Mouse (Mus musculus) lung, postnatal 0 days (tissue): ENCODE measurements around the gene Arhgef28. TPM values are rescaled to one million over a fixed set of nuclear protein-coding genes. Genes with fewer than 3 reads are reported as not detected.

ENCODE experiments used
- ATAC-seq: fragments of 200-750 bp; cut with Nextera tagmentation; 2 replicates; pipeline ENCODE4 v1.8.0; 2017; ENCODE audit warnings: moderate library complexity
- DNase-seq: peaks from one replicate; pipeline ENCODE4 v3.0.0-alpha.2; 2016; ENCODE audit warnings: low spot score
- H3K27ac ChIP-seq: fragments of 300-500 bp; sonication (generic); 2 replicates; pipeline ENCODE4 v1.5.1; 2014; ENCODE audit warnings: antibody characterized with exemption, mild to moderate bottlenecking, low read length, mixed read lengths
- H3K27me3 ChIP-seq: fragments of 300-500 bp; sonication (generic); replicated peaks from 2 replicates; pipeline ENCODE4 v1.6.1; 2014; ENCODE audit warnings: low read length, mixed read lengths; ENCODE audit not compliant: insufficient read depth
- H3K36me3 ChIP-seq: fragments of 300-500 bp; sonication (generic); 2 replicates; pipeline ENCODE4 v1.6.1; 2014; ENCODE audit warnings: low read length, mixed read lengths; ENCODE audit not compliant: insufficient read depth
- H3K4me1 ChIP-seq: fragments of 300-500 bp; sonication (generic); 2 replicates; pipeline ENCODE4 v1.6.1; 2014; ENCODE audit warnings: antibody characterized with exemption, low read depth, low read length, mixed read lengths; ENCODE audit not compliant: insufficient read depth
- H3K4me2 ChIP-seq: fragments of 300-500 bp; sonication (generic); replicated peaks from 2 replicates; pipeline ENCODE4 v1.6.1; 2014; ENCODE audit warnings: low read depth, mild to moderate bottlenecking, low read length, moderate library complexity, mixed read lengths
- H3K4me3 ChIP-seq: fragments of 300-500 bp; sonication (generic); 2 replicates; pipeline ENCODE4 v1.5.1; 2014; ENCODE audit warnings: low read depth, low read length
- H3K9ac ChIP-seq: fragments of 300-500 bp; sonication (generic); replicated peaks from 2 replicates; pipeline ENCODE4 v1.6.1; 2014; ENCODE audit warnings: low read depth, mild to moderate bottlenecking
- H3K9me3 ChIP-seq: fragments of 300-500 bp; sonication (generic); 2 replicates; pipeline ENCODE4 v1.6.1; 2016; ENCODE audit warnings: low read length, mixed read lengths
- CTCF ChIP-seq: IDR thresholded peaks from 2 replicates; pipeline ENCODE4 v1.5.1; 2016; ENCODE audit warnings: antibody characterized with exemption, mild to moderate bottlenecking
- EP300 ChIP-seq: IDR thresholded peaks from 2 replicates; pipeline ENCODE4 v1.6.1; 2016; ENCODE audit warnings: antibody characterized with exemption, mild to moderate bottlenecking, control low read depth
- WGBS: fragments of 180-500 bp; shearing (Covaris S2); extraction: QIAGEN DNeasy Blood & Tissue Kit; methylation state at CpG from one replicate; pipeline ENCODE4 v1.1.7; 2014; 5-methylcytosine and 5-hydroxymethylcytosine counted together
- polyA plus RNA-seq: library from polyadenylated mRNA; unstranded; fragments of >200 nt; fragmentation: Nextera tagmentation; extraction: Ambion mirVana; gene quantifications from 2 replicates; pipeline ENCODE4 v1.2.1, GENCODE M21; 2015

Gene Arhgef28
- polyA plus RNA-seq, 1 experiment from 2014 or later = 53.0 TPM

DNA sequence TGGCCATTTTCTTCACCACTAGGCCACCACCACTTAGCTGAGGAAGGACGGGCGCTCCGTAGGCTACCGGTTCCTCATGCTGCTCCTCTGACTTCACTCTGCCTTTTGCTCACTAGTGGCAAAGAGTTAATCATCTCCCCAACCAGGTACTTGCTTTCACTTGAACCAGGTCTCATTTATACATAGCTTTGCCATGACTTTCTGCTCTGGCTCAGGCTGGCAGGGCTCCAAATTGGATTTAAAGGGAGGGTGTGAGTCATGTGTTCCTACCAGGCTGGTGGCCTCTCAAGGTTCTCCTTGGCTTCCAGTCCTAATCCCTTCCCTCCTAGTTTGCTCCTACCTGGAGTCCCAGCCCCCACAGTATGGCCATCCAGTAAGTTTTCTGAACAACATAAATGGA lies 192.5 kb downstream of the Arhgef28 start:
- H3K27ac ChIP-seq = 0 out of 2 replicates have a peak overlapping the region, but pooled peaks have one; percentile 15
- no peaks in the 10 kb centered on the region for H3K27me3 ChIP-seq
- TF ChIP-seq EP300 (peak; percentile 75), CTCF (no peak)
- DNase-seq (peak; percentile 88), ATAC-seq (peak; percentile 66)
- no peak overlapping the region for H3K4me3 ChIP-seq
- WGBS = 60% methylated on average over 4 of the region's 4 CpGs
- no peak overlapping the region for H3K9ac ChIP-seq
- no peaks in the 10 kb centered on the region for H3K9me3 ChIP-seq
- H3K4me2 ChIP-seq = no peak overlapping the region
- H3K4me1 ChIP-seq = 0 out of 2 replicates have a peak, but pooled peaks cover 2% of the 10 kb centered on the region
- H3K36me3 ChIP-seq = no peaks in the 10 kb centered on the region

DNA sequence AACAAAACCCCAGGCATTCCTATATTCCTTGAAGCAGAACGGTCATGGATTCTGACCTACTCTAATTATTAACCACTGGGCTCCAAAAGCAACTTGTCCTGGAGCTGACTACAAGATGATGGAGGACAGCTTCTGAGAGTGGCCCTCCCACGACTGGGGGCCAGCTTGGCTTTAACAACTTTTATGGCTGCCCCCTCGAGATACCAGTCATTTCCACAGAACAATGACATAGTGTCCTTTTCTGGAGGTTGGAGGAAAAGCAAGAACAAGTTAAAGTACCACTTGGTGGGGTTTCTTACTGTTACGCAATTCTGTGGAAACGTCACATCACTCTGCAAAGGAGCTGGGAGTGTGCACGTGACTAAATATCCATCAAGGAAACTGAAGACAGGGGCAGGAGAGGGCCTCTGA lies 194.3 kb downstream of the Arhgef28 start:
- Histone ChIP-seq H3K27ac (peak overlapping the region; percentile 62), H3K27me3 (no peaks in the 10 kb centered on the region), H3K4me1 (0 out of 2 replicates have a peak, but pooled peaks cover 2% of the 10 kb centered on the region), H3K9ac (no peak overlapping the region), H3K4me3 (no peak overlapping the region), H3K36me3 (no peaks in the 10 kb centered on the region), H3K4me2 (no peak overlapping the region), H3K9me3 (no peaks in the 10 kb centered on the region)
- ATAC-seq (peak; percentile 43), DNase-seq (peak; percentile 90)
- TF ChIP-seq EP300 = peak; percentile 90
- TF ChIP-seq CTCF = no peak
- WGBS = 36% methylated on average over 6 of the region's 6 CpGs

DNA sequence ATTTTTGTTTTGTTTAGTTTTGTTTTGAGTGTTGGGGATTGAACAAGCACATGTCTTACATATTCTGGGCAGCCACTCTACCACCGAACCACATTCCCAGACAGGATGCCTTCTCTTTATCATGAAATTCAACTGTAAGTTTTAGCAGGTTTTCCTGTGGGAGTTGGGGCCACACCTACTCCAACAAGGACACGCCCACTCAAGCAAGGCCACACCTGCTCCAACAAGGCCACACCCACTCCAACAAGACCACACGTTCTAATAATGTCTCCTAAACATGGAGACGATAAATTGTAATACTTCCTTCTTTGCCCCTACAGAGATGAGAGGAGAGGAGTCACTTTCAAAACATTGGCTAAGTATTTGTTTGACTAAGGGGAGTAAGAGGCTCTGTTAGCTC lies 197.2 kb downstream of the Arhgef28 start:
- Histone ChIP-seq H3K4me3 (no peak overlapping the region), H3K27me3 (no peaks in the 10 kb centered on the region), H3K36me3 (no peaks in the 10 kb centered on the region), H3K27ac (peak overlapping the region; percentile 58; the same call in 1 of the 2 replicates), H3K4me2 (no peak overlapping the region), H3K4me1 (no peaks in the 10 kb centered on the region), H3K9me3 (no peaks in the 10 kb centered on the region), H3K9ac (no peak overlapping the region)
- 33% methylated on average over 4 of the region's 4 CpGs for WGBS
- peak; percentile 11; the same call in 1 of the 2 replicates for ATAC-seq
- TF ChIP-seq CTCF = no peak
- no peak for TF ChIP-seq EP300
- DNase-seq = no peak

DNA sequence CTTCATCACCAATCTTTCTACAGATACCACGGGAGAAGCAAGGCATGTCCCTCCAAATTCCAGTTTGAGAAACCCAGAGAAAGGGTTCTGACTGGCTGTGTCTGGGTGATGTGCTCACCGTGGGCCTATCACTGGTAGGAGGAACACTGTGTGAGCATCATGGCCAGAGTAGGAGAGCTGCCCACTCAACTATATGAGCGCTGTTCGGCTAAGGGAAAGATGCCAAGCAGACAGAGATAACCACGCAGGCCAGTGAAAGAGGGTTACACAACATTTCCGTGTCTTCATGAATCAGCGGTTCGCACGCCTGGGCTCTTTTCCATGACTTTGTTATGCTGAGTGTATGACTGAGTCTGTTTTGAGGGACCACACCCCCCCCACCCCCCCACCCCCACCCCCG lies 197.7 kb downstream of the Arhgef28 start:
- peak; percentile 55 for ATAC-seq
- WGBS = 56% methylated on average over 10 of the region's 10 CpGs
- Histone ChIP-seq H3K4me2 (no peak overlapping the region), H3K27ac (no peak overlapping the region), H3K4me1 (no peaks in the 10 kb centered on the region), H3K27me3 (no peaks in the 10 kb centered on the region), H3K9me3 (no peaks in the 10 kb centered on the region), H3K36me3 (no peaks in the 10 kb centered on the region), H3K9ac (no peak overlapping the region), H3K4me3 (no peak overlapping the region)
- no peak for TF ChIP-seq EP300
- no peak for TF ChIP-seq CTCF
- DNase-seq = peak; percentile 86

DNA sequence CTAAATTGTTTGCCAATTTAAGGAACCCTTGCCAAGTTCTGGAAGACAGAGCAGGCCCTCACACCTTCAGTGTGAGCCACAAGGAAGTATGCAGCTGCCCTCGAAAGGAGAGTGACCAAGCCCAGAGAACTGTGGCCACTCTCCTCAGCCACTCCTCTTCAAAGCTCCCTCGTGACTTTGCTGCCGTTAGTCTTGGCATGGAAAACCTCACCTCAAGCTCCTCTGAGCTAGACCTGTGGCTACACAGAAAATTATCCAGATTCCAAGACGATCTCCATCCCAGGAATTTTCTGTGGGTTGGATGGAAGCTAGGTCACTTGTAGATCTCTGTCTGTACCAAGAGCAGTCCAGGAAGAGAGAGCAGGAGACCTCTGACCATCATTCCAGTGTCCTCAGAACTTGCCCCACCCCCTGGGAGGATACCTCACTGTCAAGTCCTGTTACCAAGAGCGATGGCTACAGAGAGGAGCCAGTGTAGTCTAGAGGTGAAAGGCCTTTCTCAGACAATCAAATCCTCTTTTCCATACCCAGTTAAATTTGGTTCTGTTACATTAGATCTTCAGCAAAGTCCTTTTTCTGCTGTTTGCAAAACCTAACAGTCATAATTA lies 200.5 kb downstream of the Arhgef28 start:
- Histone ChIP-seq H3K4me3 (no peak overlapping the region), H3K27ac (no peak overlapping the region), H3K4me2 (no peak overlapping the region), H3K27me3 (no peaks in the 10 kb centered on the region), H3K4me1 (peaks cover 3% of the 10 kb centered on the region; the same call in 1 of the 2 replicates), H3K36me3 (no peaks in the 10 kb centered on the region), H3K9me3 (no peaks in the 10 kb centered on the region), H3K9ac (no peak overlapping the region)
- ATAC-seq (peak; percentile 52; the same call in 1 of the 2 replicates), DNase-seq (peak; percentile 49)
- TF ChIP-seq EP300 = no peak
- no peak for TF ChIP-seq CTCF
- WGBS = 62% methylated on average over 5 of the region's 5 CpGs

DNA sequence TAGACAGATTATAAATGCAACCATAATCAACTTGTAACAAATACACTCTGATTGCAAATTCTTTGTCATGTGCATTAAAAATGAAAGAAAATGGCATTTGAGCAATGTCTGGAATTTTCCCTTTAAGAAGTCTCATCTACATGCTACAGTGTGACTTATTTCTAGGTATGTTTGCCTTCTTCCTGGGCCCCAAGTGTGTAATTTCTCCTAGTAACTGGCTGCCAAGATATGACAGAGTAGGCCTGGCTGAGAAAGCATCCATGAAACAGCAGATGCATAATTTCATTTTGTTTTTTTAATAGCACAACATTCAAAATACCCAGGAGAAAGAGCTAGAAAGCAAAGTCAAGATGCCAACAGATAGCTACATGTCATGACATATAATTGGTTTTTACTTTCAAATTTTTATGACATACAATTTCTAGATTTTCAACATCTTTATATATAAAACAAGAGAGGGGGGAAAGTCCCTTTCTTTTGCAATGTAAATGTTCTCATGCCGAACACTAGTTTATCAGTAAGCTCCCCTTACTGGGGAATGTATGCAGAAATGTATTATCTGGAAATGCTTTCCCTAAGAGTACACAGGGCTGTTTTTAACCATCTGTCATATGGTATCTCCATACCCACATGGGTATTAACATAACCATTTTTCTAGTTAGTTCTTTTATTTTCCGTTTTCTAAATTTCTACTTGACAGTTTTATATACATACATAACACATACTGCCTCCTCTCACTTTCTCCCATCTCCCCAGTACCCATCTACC lies 201.4 kb downstream of the Arhgef28 start:
- TF ChIP-seq CTCF (no peak), EP300 (no peak)
- H3K4me2 ChIP-seq = no peak overlapping the region
- DNase-seq (no peak), ATAC-seq (no peak)
- H3K27ac ChIP-seq = no peak overlapping the region; the same call in 1 of the 2 replicates
- H3K9ac ChIP-seq = no peak overlapping the region
- H3K27me3 ChIP-seq = no peaks in the 10 kb centered on the region
- peaks cover 3% of the 10 kb centered on the region; the same call in 1 of the 2 replicates for H3K4me1 ChIP-seq
- H3K36me3 ChIP-seq = no peaks in the 10 kb centered on the region
- no peak overlapping the region for H3K4me3 ChIP-seq
- H3K9me3 ChIP-seq = no peaks in the 10 kb centered on the region
- 56% methylated on average over 2 of the region's 2 CpGs for WGBS
